Mouse (Mus musculus) E14TG2a.4 (cell line): ENCODE measurements at regions not wholly inside any gene's neighbourhood (a gene's known extent, or its start where the extent isn't known, plus 50 kb on each side); places are given as distances from the start of the nearest gene placed in this dataset.

Source experiments
- CTCF ChIP-seq: conservative IDR thresholded peaks from 2 replicates; pipeline ENCODE4 v1.5.1; 2014; ENCODE audit warnings: low read length
- NANOG ChIP-seq: IDR thresholded peaks from 2 replicates; pipeline ENCODE4 v1.6.1; 2014; ENCODE audit warnings: borderline replicate concordance, low read length, mixed read lengths
- POU5F1 ChIP-seq: IDR thresholded peaks from 2 replicates; pipeline ENCODE4 v1.6.1; 2014; ENCODE audit warnings: low read length, borderline replicate concordance

DNA sequence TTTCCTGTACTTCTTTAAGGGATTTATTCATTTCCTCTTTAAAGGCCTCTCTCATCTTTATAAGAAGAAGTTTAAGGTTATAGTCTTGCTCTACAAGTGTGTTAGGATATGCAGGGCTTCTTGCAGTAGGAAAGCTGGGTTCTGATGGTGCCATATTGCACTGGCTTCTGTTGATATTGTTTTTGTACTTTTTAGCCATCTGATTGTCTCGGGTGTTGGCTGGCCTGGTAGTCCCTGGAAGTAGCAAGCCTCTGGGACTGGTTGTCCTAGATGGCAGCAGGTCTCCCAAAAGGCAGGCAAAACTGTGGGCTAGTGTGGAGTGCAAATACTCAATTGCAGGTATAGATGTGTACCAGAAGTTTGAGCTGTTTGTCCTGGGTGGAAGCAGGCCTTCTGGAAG is 147.1 kb downstream of the Ccdc71l start:
- TF ChIP-seq CTCF (no peak), POU5F1 (no peak), NANOG (no peak)
